Mouse (Mus musculus): ENCODE measurements around the gene Naa25. TPM values are rescaled to one million over a fixed set of nuclear protein-coding genes. Genes with fewer than 3 reads are reported as not detected.

Gene Naa25
- polyA plus RNA-seq, 1 experiment from 2014 or later = 47.8 TPM

DNA sequence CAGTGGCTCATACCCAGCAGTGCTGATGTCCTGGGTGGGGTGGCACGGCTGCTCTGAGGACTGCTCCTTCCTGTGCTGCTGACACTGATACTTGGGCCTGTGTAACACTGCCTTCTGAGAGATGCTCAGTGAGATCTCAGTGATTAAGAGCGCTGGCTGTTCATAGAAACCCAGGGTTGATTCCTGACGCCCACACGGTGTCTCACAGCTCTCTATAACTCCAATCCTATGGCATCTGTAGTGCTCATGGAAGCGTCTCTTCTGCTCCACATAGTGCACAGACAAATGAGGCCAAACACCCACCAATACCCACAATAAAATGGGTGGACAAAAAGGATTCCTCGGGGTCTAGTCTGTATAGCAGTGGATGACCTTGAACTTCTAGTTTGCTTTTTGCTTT, 25.1 kb downstream of the Naa25 start:
- H3K9ac ChIP-seq (replicated peaks; ENCODE audit: low read length) = no peak overlapping the region
- no peak overlapping the region for H3K4me2 ChIP-seq (ENCODE audit: low read depth, low read length)
- no peak for DNase-seq (ENCODE audit: low spot score)
- H3K27me3 ChIP-seq (ENCODE audit: control insufficient read depth, insufficient read depth, low read length) = no peaks in the 10 kb centered on the region
- ATAC-seq (replicated peaks; ENCODE audit: insufficient number of reproducible peaks, low FRiP score, low TSS enrichment, low read depth) = no peak
- H3K27ac ChIP-seq (replicated peaks; ENCODE audit: low read depth, low read length) = no peak overlapping the region
- H3K4me3 ChIP-seq (ENCODE audit: low read depth, low read length) = no peak overlapping the region
- H3K36me3 ChIP-seq (replicated peaks; ENCODE audit: control insufficient read depth, insufficient read depth, low read depth, low read length) = peaks cover 19% of the 10 kb centered on the region
- no peaks in the 10 kb centered on the region for H3K9me3 ChIP-seq (replicated peaks; ENCODE audit: control insufficient read depth, low read length)
- 93% methylated on average over 6 of the region's 6 CpGs for whole genome bisulfite sequencing
- H3K4me1 ChIP-seq (ENCODE audit: control insufficient read depth, insufficient read depth, low read length) = no peaks in the 10 kb centered on the region

DNA sequence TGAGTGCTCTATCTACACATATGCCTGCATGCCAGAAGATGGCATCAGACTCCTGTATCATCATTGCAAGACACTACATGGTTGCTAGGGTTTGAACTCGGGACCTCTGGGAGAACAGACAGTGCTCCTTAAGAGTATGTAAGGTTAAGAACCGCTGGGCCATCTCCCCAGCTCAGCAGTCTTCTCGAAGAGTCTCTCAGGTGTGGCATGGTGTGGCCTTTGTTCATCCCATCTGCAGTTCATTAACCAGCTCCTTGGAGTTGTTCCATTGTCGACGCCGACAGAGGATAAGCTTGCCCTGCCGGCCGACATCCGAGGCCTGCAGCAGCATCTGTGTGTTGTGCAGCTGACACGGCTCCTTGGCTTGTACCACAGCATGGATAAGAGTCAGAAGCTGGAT, 25.6 kb downstream of the Naa25 start:
- no peak overlapping the region for H3K9ac ChIP-seq (replicated peaks; ENCODE audit: low read length)
- WGBS = 78% methylated on average over 10 of the region's 10 CpGs
- ATAC-seq (replicated peaks; ENCODE audit: insufficient number of reproducible peaks, low FRiP score, low TSS enrichment, low read depth) = no peak

DNA sequence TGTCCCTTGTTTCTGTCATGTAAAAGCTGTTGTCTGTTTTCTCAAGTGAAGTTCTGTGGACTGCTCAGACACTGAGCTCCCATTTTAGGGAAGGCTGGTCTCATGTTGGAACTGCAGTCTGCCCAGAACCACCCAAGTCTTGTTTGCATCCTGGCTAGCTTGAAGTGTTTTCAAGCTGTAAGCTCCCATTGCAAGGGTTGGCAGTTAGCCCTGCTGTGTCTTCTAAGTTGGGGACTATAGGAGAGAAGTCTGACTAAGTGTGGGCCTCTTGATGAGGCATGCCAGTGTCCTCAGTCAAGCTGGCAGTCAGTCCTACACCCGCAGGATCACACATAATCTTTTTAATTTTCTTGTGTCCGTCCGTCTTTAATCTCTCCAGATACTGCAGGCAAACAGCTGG, 31.2 kb downstream of the Naa25 start:
- H3K27me3 ChIP-seq (ENCODE audit: control insufficient read depth, insufficient read depth, low read length) = no peaks in the 10 kb centered on the region
- no peak overlapping the region for H3K27ac ChIP-seq (replicated peaks; ENCODE audit: low read depth, low read length)
- DNase-seq (ENCODE audit: low spot score) (no peak), ATAC-seq (replicated peaks; ENCODE audit: insufficient number of reproducible peaks, low FRiP score, low TSS enrichment, low read depth) (no peak)
- H3K9ac ChIP-seq (replicated peaks; ENCODE audit: low read length) = no peak overlapping the region
- 86% methylated on average over 3 of the region's 3 CpGs for WGBS
- H3K4me3 ChIP-seq (ENCODE audit: low read depth, low read length) = no peak overlapping the region
- H3K4me2 ChIP-seq (ENCODE audit: low read depth, low read length) = no peak overlapping the region
- H3K4me1 ChIP-seq (ENCODE audit: control insufficient read depth, insufficient read depth, low read length) = no peaks in the 10 kb centered on the region
- no peaks in the 10 kb centered on the region for H3K9me3 ChIP-seq (replicated peaks; ENCODE audit: control insufficient read depth, low read length)
- H3K36me3 ChIP-seq (replicated peaks; ENCODE audit: control insufficient read depth, insufficient read depth, low read depth, low read length) = peaks cover 12% of the 10 kb centered on the region

More for the DNA sequence above, 25.6 kb downstream of the Naa25 start:
- H3K4me3 ChIP-seq (ENCODE audit: low read depth, low read length) = no peak overlapping the region
- no peak overlapping the region for H3K27ac ChIP-seq (replicated peaks; ENCODE audit: low read depth, low read length)
- H3K36me3 ChIP-seq (replicated peaks; ENCODE audit: control insufficient read depth, insufficient read depth, low read depth, low read length) = peaks cover 14% of the 10 kb centered on the region
- no peak for DNase-seq (ENCODE audit: low spot score)
- H3K9me3 ChIP-seq (replicated peaks; ENCODE audit: control insufficient read depth, low read length) = no peaks in the 10 kb centered on the region
- no peaks in the 10 kb centered on the region for H3K4me1 ChIP-seq (ENCODE audit: control insufficient read depth, insufficient read depth, low read length)
- H3K4me2 ChIP-seq (ENCODE audit: low read depth, low read length) = no peak overlapping the region
- H3K27me3 ChIP-seq (ENCODE audit: control insufficient read depth, insufficient read depth, low read length) = no peaks in the 10 kb centered on the region

DNA sequence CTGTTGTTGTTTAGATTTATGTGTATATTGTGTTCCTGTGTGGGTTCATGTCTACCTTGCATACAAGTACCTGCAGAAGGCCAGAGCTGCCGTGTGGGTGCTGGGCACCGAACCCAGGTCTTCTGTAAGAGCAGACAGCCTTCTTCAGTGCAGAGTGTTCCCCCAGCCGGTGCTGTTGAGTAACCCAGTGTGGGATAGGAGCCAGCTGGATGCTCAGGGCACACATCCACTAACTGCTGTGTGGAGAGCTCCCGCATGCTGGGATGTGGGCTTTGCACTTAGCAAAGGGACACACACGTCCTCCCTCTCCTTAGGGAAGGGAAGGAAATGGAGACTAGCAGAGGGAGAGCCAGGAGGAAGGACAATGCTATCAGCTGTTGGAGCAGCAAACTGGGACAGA, 40.4 kb downstream of the Naa25 start:
- Histone ChIP-seq H3K9me3 (replicated peaks; ENCODE audit: control insufficient read depth, low read length) (no peaks in the 10 kb centered on the region), H3K4me2 (ENCODE audit: low read depth, low read length) (no peak overlapping the region), H3K4me3 (ENCODE audit: low read depth, low read length) (no peak overlapping the region), H3K27ac (replicated peaks; ENCODE audit: low read depth, low read length) (no peak overlapping the region), H3K36me3 (replicated peaks; ENCODE audit: control insufficient read depth, insufficient read depth, low read depth, low read length) (peaks cover 11% of the 10 kb centered on the region), H3K27me3 (ENCODE audit: control insufficient read depth, insufficient read depth, low read length) (no peaks in the 10 kb centered on the region), H3K9ac (replicated peaks; ENCODE audit: low read length) (no peak overlapping the region), H3K4me1 (ENCODE audit: control insufficient read depth, insufficient read depth, low read length) (no peaks in the 10 kb centered on the region)
- DNase-seq (ENCODE audit: low spot score) = no peak
- WGBS = 87% methylated on average over 5 of the region's 5 CpGs
- no peak for ATAC-seq (replicated peaks; ENCODE audit: insufficient number of reproducible peaks, low FRiP score, low TSS enrichment, low read depth)

DNA sequence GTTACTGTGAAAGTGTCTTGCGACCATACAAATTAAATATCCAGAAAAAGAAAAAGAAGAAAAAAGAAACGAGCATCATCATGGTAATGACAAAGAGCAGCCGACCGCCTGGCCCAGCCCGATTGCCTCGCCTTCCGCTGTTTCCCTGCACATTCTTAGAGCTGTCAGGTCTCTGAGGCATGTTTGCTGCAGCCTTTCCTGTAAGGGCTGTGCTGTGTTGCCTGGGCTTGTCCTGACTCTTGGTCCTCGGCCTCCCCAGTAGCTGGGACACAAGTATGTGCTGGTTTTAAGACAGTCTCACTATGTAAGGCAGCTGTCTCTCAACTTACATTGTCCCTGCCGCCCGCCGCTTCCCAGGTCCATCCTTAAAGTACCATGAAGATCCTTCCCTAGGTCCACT, 41.0 kb downstream of the Naa25 start:
- H3K4me2 ChIP-seq (ENCODE audit: low read depth, low read length) = no peak overlapping the region
- DNase-seq (ENCODE audit: low spot score) = no peak
- 95% methylated on average over 11 of the region's 11 CpGs for WGBS
- H3K4me3 ChIP-seq (ENCODE audit: low read depth, low read length) = no peak overlapping the region
- H3K9me3 ChIP-seq (replicated peaks; ENCODE audit: control insufficient read depth, low read length) = no peaks in the 10 kb centered on the region
- no peak overlapping the region for H3K9ac ChIP-seq (replicated peaks; ENCODE audit: low read length)
- peaks cover 11% of the 10 kb centered on the region for H3K36me3 ChIP-seq (replicated peaks; ENCODE audit: control insufficient read depth, insufficient read depth, low read depth, low read length)
- no peaks in the 10 kb centered on the region for H3K27me3 ChIP-seq (ENCODE audit: control insufficient read depth, insufficient read depth, low read length)
- no peak overlapping the region for H3K27ac ChIP-seq (replicated peaks; ENCODE audit: low read depth, low read length)
- no peak for ATAC-seq (replicated peaks; ENCODE audit: insufficient number of reproducible peaks, low FRiP score, low TSS enrichment, low read depth)
- H3K4me1 ChIP-seq (ENCODE audit: control insufficient read depth, insufficient read depth, low read length) = no peaks in the 10 kb centered on the region

DNA sequence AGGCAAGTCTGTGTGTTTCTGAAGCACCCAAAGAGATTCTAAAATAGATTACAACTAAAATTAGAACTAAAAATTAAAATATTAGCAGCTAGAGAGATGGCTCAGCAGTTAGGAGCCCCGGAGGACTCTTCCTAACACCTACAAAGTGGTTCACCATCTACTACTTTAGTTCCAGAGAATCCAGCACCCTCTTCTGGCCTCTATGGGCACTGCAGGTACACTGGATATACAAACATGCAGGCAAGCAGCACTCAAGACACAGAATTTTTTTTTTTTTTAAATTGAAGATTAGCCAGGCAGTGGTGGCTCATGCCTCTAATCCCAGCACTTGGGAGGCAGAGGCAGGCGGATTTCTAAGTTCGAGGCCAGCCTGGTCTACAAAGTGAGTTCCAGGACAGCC, 45.8 kb downstream of the Naa25 start:
- H3K9ac ChIP-seq (replicated peaks; ENCODE audit: low read length) = no peak overlapping the region
- 88% methylated on average over 3 of the region's 3 CpGs for WGBS
- H3K9me3 ChIP-seq (replicated peaks; ENCODE audit: control insufficient read depth, low read length) = no peaks in the 10 kb centered on the region
- peaks cover 16% of the 10 kb centered on the region for H3K36me3 ChIP-seq (replicated peaks; ENCODE audit: control insufficient read depth, insufficient read depth, low read depth, low read length)
- ATAC-seq (replicated peaks; ENCODE audit: insufficient number of reproducible peaks, low FRiP score, low TSS enrichment, low read depth) (no peak), DNase-seq (ENCODE audit: low spot score) (peak; percentile 61)
- no peaks in the 10 kb centered on the region for H3K27me3 ChIP-seq (ENCODE audit: control insufficient read depth, insufficient read depth, low read length)
- H3K4me1 ChIP-seq (ENCODE audit: control insufficient read depth, insufficient read depth, low read length) = no peaks in the 10 kb centered on the region
- H3K4me3 ChIP-seq (ENCODE audit: low read depth, low read length) = no peak overlapping the region
- no peak overlapping the region for H3K4me2 ChIP-seq (ENCODE audit: low read depth, low read length)
- H3K27ac ChIP-seq (replicated peaks; ENCODE audit: low read depth, low read length) = no peak overlapping the region

DNA sequence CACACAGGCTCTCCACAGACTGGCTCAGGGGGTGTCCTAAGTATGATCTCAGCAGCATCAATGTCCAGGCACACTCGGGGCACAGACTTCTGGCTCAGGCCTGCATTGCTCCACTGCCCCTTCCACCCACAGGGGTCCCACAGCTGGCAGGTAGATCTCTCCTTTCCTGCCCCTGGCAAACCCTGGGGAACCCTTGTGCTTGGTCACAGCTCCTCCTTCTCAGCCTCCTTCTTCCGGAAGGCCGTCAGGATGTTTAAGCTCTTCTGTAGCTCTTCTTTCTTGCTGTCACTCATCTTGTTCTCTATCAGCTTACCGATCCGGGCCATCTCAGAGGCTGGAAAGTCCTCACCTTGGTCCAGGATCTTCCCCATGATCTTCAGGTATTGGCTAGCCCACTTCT, 47.1 kb downstream of the Naa25 start:
- Histone ChIP-seq H3K27ac (replicated peaks; ENCODE audit: low read depth, low read length) (no peak overlapping the region), H3K4me1 (ENCODE audit: control insufficient read depth, insufficient read depth, low read length) (no peaks in the 10 kb centered on the region), H3K4me2 (ENCODE audit: low read depth, low read length) (no peak overlapping the region), H3K27me3 (ENCODE audit: control insufficient read depth, insufficient read depth, low read length) (no peaks in the 10 kb centered on the region), H3K4me3 (ENCODE audit: low read depth, low read length) (no peak overlapping the region), H3K9ac (replicated peaks; ENCODE audit: low read length) (no peak overlapping the region), H3K9me3 (replicated peaks; ENCODE audit: control insufficient read depth, low read length) (no peaks in the 10 kb centered on the region), H3K36me3 (replicated peaks; ENCODE audit: control insufficient read depth, insufficient read depth, low read depth, low read length) (peaks cover 13% of the 10 kb centered on the region)
- ATAC-seq (replicated peaks; ENCODE audit: insufficient number of reproducible peaks, low FRiP score, low TSS enrichment, low read depth) (no peak), DNase-seq (ENCODE audit: low spot score) (no peak)
- WGBS = 87% methylated on average over 5 of the region's 5 CpGs

DNA sequence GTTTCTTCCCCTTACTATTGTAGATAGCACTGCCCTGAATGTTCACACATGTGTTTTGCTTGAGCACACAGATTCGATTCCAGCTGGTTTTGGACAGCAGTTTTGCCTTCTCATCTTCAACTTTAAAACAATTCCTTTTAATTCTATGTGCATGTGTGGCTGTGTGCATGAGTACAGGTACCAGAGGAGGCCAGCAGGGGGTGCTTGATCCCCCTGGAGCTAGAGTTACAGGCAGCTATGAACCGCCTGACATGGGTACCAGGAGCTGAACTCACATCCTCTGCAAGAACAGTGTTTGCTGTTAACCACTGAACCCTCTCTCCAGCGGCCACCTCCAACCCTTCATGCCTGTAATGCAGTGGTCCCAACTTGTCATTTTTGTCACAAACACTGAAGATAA, 50.7 kb downstream of the Naa25 start:
- Histone ChIP-seq H3K4me1 (ENCODE audit: control insufficient read depth, insufficient read depth, low read length) (no peaks in the 10 kb centered on the region), H3K27ac (replicated peaks; ENCODE audit: low read depth, low read length) (no peak overlapping the region), H3K27me3 (ENCODE audit: control insufficient read depth, insufficient read depth, low read length) (no peaks in the 10 kb centered on the region), H3K9ac (replicated peaks; ENCODE audit: low read length) (no peak overlapping the region), H3K4me2 (ENCODE audit: low read depth, low read length) (no peak overlapping the region), H3K4me3 (ENCODE audit: low read depth, low read length) (no peak overlapping the region), H3K36me3 (replicated peaks; ENCODE audit: control insufficient read depth, insufficient read depth, low read depth, low read length) (peaks cover 13% of the 10 kb centered on the region), H3K9me3 (replicated peaks; ENCODE audit: control insufficient read depth, low read length) (no peaks in the 10 kb centered on the region)
- no peak for DNase-seq (ENCODE audit: low spot score)
- ATAC-seq (replicated peaks; ENCODE audit: insufficient number of reproducible peaks, low FRiP score, low TSS enrichment, low read depth) = no peak
- WGBS = 86% methylated on average over 3 of the region's 3 CpGs
